Mouse (Mus musculus): ENCODE data around the gene Amph.

GRCm38 (mm10) chr13:19004406-19004805, 56.4 kb downstream of the Amph start:
- TF ChIP-seq CTCF (IDR thresholded peaks at IDR 0.05 in 2 of 3, conservative IDR thresholded peaks at IDR 0.05 in 1 of 3; ENCODE audit: control insufficient read depth in 1 of 3, insufficient read depth in 1 of 3, low read depth in 2 of 3, low read length in 3 of 3, poor library complexity in 1 of 3, severe bottlenecking in 1 of 3) (no peak), TAL1 (IDR thresholded peaks at IDR 0.05; ENCODE audit: low read length) (no peak), ELF1 (IDR thresholded peaks at IDR 0.05; ENCODE audit: low read depth, low read length) (no peak), POLR2A (IDR thresholded peaks at IDR 0.05; ENCODE audit: control insufficient read depth in 1 of 2, insufficient read depth in 1 of 2, low read depth in 1 of 2, low read length in 2 of 2, poor library complexity in 1 of 2) (no peak), TCF12 (IDR thresholded peaks at IDR 0.05; ENCODE audit: low read depth, low read length) (no peak), ZNF384 (IDR thresholded peaks at IDR 0.05; ENCODE audit: low read depth, low read length) (no peak), ZMIZ1 (IDR thresholded peaks at IDR 0.05; ENCODE audit: low read depth, low read length) (no peak), ZC3H11A (IDR thresholded peaks at IDR 0.05; ENCODE audit: low read depth, low read length) (no peak), MAX (IDR thresholded peaks at IDR 0.05; ENCODE audit: low read length) (no peak)
